Mouse (Mus musculus) kidney, embryonic 16.5 days (tissue): ENCODE data around the gene Brms1l. TPM values are rescaled to one million over a fixed set of nuclear protein-coding genes. Genes with fewer than 3 reads are reported as not detected.

Source experiments
- ATAC-seq: fragments of 200-750 bp; cut with Nextera tagmentation; 2 replicates; pipeline ENCODE4 v1.8.0; 2017; ENCODE audit warnings: moderate TSS enrichment; ENCODE audit not compliant: low FRiP score, low TSS enrichment
- H3K27ac ChIP-seq: fragments of 300-500 bp; sonication (generic); 2 replicates; pipeline ENCODE4 v1.5.1; 2014; ENCODE audit warnings: low read length
- H3K27me3 ChIP-seq: fragments of 300-500 bp; sonication (generic); 2 replicates; pipeline ENCODE4 v1.6.1; 2014; ENCODE audit warnings: low read length, control low read depth, mixed read lengths; ENCODE audit not compliant: insufficient read depth
- H3K36me3 ChIP-seq: fragments of 300-500 bp; sonication (generic); 2 replicates; pipeline ENCODE4 v1.6.1; 2014; ENCODE audit warnings: low read length, control low read depth, mixed read lengths; ENCODE audit not compliant: insufficient read depth
- H3K4me1 ChIP-seq: fragments of 300-500 bp; sonication (generic); 2 replicates; pipeline ENCODE4 v1.6.1; 2014; ENCODE audit warnings: low read length, control low read depth, mixed read lengths; ENCODE audit not compliant: insufficient read depth
- H3K4me2 ChIP-seq: fragments of 300-500 bp; sonication (generic); replicated peaks from 2 replicates; pipeline ENCODE4 v1.6.1; 2014; ENCODE audit warnings: low read depth, low read length
- H3K4me3 ChIP-seq: fragments of 300-500 bp; sonication (generic); 2 replicates; pipeline ENCODE4 v1.5.1; 2014; ENCODE audit warnings: mild to moderate bottlenecking, low read length
- H3K9ac ChIP-seq: fragments of 300-500 bp; sonication (generic); replicated peaks from 2 replicates; pipeline ENCODE4 v1.6.1; 2014; ENCODE audit warnings: low read length
- H3K9me3 ChIP-seq: fragments of 300-500 bp; sonication (generic); 2 replicates; pipeline ENCODE4 v1.6.1; 2016; ENCODE audit warnings: low read length, control low read depth
- WGBS: fragments of 180-500 bp; shearing (Covaris S2); extraction: QIAGEN DNeasy Blood & Tissue Kit; methylation state at CpG from one replicate; pipeline ENCODE4 v1.1.7; 2014; 5-methylcytosine and 5-hydroxymethylcytosine counted together
- polyA plus RNA-seq: library from polyadenylated mRNA; unstranded; fragments of >200 nt; fragmentation: Nextera tagmentation; extraction: Ambion mirVana; gene quantifications from 2 replicates; pipeline ENCODE4 v1.2.1, GENCODE M21; 2015

Brms1l gene
- polyA plus RNA-seq, 1 experiment from 2014 or later: 40.1 TPM

DNA sequence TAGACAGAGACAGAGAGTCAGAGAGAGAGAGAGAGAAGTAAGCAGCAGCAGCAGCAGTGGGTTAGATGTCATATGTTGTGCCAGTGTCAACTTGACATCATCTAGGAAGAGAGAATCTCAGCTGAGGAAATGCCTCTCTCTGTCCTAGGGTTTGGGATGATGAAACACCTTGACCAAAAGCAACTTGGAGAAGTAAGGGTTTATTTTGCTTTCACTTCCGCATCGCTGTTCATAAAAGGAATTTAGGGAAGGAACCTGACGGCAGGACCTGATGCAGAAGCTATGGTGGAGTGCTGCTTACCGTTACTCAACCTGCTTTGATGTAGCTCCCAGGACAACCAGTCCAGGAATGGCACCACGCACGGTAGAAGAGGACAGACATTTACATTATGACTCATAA is 12.1 kb upstream of the Brms1l start:
- peaks cover 13% of the 10 kb centered on the region; the same call in 1 of the 2 replicates for H3K4me1 ChIP-seq
- no peak for ATAC-seq
- H3K27ac ChIP-seq: no peak overlapping the region
- H3K4me3 ChIP-seq: no peak overlapping the region
- H3K4me2 ChIP-seq: no peak overlapping the region
- H3K9ac ChIP-seq: no peak overlapping the region
- 86% methylated on average over 6 of the region's 6 CpGs for WGBS
- H3K36me3 ChIP-seq: no peaks in the 10 kb centered on the region
- H3K27me3 ChIP-seq: no peaks in the 10 kb centered on the region
- H3K9me3 ChIP-seq: no peaks in the 10 kb centered on the region

DNA sequence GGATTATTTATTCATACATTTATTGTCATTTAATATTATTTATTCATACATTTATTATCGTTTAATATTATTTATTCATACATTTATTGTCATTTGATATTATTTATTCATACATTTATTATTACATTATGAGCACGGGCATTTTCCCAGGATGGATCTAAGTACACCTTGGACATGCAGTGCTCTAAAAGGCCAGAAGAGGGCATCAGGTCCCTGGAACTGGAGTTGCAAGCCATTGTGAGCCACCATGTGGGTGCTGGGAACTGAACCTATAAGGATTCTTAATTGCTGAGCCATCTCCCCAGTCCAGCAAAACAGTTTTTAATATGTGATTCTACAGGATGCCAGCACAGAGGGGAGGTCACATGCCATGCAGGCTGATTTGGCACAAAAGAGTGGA is 10.6 kb upstream of the Brms1l start:
- 79% methylated on average over 2 of the region's 2 CpGs for WGBS

DNA sequence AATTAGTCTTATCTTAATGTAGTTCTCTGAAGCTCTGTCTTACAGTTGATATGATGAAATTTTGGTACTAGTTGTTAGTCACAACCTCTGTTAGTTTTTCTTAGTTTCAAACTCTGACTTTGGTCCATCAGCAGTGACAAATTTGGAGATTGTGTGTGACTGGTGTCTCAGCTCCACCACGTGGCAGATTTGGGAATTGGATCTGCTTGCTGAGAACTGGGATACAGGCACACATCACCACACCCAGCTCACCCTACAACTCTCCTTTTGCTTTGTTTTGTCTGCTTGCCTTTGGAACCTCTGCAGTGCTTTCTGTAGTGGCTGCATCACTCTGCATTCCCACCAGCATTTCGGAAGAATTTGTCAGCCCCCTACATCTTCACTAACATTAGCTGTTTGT is 5.0 kb upstream of the Brms1l start:
- H3K27ac ChIP-seq: no peak overlapping the region

More for the DNA sequence above, 10.6 kb upstream of the Brms1l start:
- 0 out of 2 replicates have a peak, but pooled peaks cover 2% of the 10 kb centered on the region for H3K4me1 ChIP-seq
- no peaks in the 10 kb centered on the region for H3K9me3 ChIP-seq
- ATAC-seq: no peak
- no peak overlapping the region for H3K9ac ChIP-seq
- H3K4me2 ChIP-seq: no peak overlapping the region
- no peak overlapping the region for H3K4me3 ChIP-seq
- no peaks in the 10 kb centered on the region for H3K27me3 ChIP-seq
- H3K36me3 ChIP-seq: no peaks in the 10 kb centered on the region
- no peak overlapping the region for H3K27ac ChIP-seq

DNA sequence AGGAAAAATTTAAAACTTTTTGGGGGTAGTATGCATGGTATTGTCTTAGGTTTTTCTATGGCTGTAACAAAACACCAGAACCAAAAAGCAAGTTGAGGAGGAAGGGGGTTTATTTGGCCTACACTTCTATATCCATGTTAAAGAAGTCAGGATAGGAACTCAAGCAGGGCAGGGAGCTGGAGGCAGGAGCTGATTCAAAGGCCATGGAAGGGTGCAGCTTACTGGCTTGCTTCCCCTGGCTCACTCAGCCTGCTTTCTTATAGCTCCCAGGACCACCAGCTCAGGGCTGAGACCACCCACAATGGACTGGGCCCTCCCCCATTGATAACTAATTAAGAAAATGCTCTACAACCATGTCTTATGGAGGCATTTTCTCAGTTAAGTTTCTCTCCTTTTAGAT is 3.2 kb upstream of the Brms1l start:
- no peaks in the 10 kb centered on the region for H3K9me3 ChIP-seq
- H3K4me1 ChIP-seq: peaks cover 7% of the 10 kb centered on the region
- H3K27me3 ChIP-seq: no peaks in the 10 kb centered on the region
- H3K27ac ChIP-seq: no peak overlapping the region
- H3K9ac ChIP-seq: no peak overlapping the region
- H3K4me2 ChIP-seq: no peak overlapping the region
- H3K36me3 ChIP-seq: no peaks in the 10 kb centered on the region
- H3K4me3 ChIP-seq: no peak overlapping the region
- ATAC-seq: no peak

More for the DNA sequence above, 5.0 kb upstream of the Brms1l start:
- Histone ChIP-seq H3K9me3 (no peaks in the 10 kb centered on the region), H3K36me3 (no peaks in the 10 kb centered on the region), H3K4me3 (no peak overlapping the region), H3K4me2 (no peak overlapping the region), H3K4me1 (no peaks in the 10 kb centered on the region), H3K9ac (no peak overlapping the region), H3K27me3 (no peaks in the 10 kb centered on the region)
- 22% methylated on average over 2 of the region's 2 CpGs for WGBS
- ATAC-seq: no peak

DNA sequence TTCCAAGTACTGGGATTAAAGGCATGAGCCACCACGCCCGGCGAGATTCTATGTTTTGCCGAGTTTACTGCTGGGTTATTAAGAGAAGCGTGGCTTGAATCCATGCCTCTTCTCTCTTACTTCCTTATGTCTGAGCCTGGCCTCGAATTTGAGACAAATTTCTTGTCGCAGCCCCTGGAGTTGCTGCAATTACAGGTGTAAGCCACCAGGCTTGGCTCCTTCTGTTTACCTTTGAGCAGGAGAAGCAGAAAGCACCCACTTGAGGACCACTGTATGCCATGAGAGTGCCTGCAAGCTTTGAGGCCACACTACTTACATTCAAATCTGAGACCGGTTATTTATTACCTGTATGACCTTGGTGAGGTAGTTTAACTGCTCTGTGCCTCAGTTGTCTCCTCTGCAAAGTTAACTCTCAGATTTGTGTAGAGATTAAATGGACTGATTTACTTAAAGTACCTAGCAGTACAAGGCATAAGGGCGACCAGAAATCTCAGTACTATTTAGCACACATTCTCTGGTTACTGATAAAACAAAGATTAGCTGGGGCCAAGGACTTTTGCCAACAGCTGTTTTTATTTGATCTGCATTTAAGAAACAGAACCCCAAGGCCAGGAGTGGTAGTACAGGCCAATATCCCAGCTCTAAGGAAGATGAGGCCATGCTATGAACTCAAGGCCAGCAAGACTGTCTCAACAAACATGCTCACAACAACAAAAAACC is 2.1 kb upstream of the Brms1l start:
- Histone ChIP-seq H3K4me2 (no peak overlapping the region), H3K27ac (no peak overlapping the region), H3K27me3 (no peaks in the 10 kb centered on the region), H3K4me3 (no peak overlapping the region), H3K9me3 (no peaks in the 10 kb centered on the region), H3K36me3 (no peaks in the 10 kb centered on the region), H3K9ac (no peak overlapping the region), H3K4me1 (peaks cover 7% of the 10 kb centered on the region)
- no peak for ATAC-seq
- 60% methylated on average over 9 of the region's 9 CpGs for WGBS

DNA sequence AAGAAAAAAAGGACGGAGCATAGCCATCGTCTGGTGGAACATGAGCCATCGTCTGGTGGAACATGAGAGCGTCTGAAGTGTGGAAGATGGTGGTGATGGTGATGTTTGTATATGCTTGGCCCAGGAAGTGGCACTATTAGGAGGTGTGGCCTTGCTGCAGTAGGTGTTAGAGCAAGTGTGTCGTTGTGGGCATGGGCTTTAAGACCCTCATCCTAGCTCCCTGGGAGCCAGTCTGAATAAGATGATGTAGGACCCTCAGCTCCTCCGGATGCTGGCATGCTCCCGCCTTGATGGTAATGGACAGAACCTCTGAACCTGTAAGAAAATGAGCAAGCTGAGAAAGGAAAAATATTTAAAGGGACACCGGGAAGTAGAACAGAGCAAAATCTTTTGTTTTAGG is 1.2 kb upstream of the Brms1l start:
- no peak overlapping the region for H3K4me2 ChIP-seq
- ATAC-seq: no peak
- H3K9me3 ChIP-seq: no peaks in the 10 kb centered on the region
- H3K4me1 ChIP-seq: peaks cover 7% of the 10 kb centered on the region
- H3K27me3 ChIP-seq: no peaks in the 10 kb centered on the region
- H3K36me3 ChIP-seq: no peaks in the 10 kb centered on the region
- H3K4me3 ChIP-seq: no peak overlapping the region
- no peak overlapping the region for H3K9ac ChIP-seq
- WGBS: 84% methylated on average over 8 of the region's 8 CpGs
- no peak overlapping the region for H3K27ac ChIP-seq

DNA sequence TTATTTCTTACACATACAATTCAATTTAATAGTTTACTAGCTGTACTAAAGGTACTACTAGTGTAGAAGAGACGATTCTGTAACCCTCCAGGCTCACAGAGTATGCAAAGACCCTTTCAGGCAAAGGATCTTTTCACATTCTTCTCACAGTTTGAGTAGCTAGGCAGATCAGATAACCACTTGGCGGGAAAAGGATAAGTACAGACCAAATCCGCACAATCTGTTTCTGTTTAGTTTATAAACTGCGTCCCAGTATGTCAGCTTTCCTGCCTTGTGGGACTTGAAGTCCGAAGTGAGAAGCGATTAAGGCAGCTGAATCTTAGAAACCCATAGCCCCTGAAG is 296 bp upstream of the Brms1l start:
- under 1% methylated on average over 6 of the region's 6 CpGs for WGBS
- Histone ChIP-seq H3K27me3 (no peaks in the 10 kb centered on the region), H3K4me3 (peak overlapping the region; percentile 86), H3K4me2 (peak overlapping the region; percentile 79), H3K27ac (peak overlapping the region; percentile 82), H3K36me3 (no peaks in the 10 kb centered on the region), H3K4me1 (peaks cover 7% of the 10 kb centered on the region), H3K9ac (peak overlapping the region; percentile 73), H3K9me3 (no peaks in the 10 kb centered on the region)
- no peak for ATAC-seq

DNA sequence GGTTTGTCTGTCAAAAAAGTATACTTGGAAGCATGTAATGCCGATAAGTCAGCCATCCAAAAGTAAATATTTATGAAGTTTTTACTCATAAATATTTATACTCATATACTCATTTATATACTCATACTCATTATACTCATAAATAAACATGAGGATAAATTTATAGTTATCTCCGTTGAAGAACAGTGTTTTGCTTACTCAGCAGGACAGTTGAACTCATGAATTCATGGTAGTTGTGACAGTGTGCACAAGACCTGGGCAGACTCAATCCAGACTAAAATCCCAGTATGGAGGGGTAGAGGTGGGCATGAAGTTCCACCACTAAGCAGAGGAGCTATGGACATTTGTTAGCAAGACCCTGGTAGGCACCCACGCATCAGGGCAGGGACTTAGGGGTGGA is 1.4 kb downstream of the Brms1l start:
- no peak for ATAC-seq
- Histone ChIP-seq H3K27me3 (no peaks in the 10 kb centered on the region), H3K36me3 (peaks cover 7% of the 10 kb centered on the region), H3K4me2 (peak overlapping the region; percentile 79), H3K27ac (no peak overlapping the region), H3K9me3 (no peaks in the 10 kb centered on the region), H3K9ac (no peak overlapping the region), H3K4me1 (peaks cover 7% of the 10 kb centered on the region), H3K4me3 (peak overlapping the region; percentile 86; the same call in 1 of the 2 replicates)
- 75% methylated on average over 3 of the region's 3 CpGs for WGBS

DNA sequence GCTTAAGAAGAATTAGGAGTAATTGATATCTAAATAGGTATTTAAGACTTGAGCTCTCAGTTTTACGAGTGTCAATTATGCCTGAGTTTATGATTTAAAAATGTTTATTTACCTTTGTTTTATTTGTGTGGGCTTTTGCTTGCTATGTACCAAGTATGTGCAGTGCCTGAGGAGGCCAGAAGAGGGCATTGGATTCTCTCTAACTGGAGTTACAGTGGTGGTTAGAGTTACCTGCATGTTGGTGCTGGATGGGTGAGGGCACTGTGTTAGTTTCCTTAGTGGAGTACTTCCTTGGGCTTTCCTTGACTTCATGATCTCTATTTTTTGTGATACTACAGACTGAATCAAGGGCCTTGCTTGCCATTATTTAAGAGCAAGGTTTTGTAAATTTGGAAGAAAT is 10.6 kb downstream of the Brms1l start:
- WGBS: 80% methylated on average over 1 of the region's 1 CpGs
- no peak overlapping the region for H3K9ac ChIP-seq
- H3K36me3 ChIP-seq: peaks cover 31% of the 10 kb centered on the region
- no peaks in the 10 kb centered on the region for H3K27me3 ChIP-seq
- no peak for ATAC-seq
- H3K4me2 ChIP-seq: no peak overlapping the region
- H3K9me3 ChIP-seq: 0 out of 2 replicates have a peak, but pooled peaks cover 3% of the 10 kb centered on the region
- H3K4me3 ChIP-seq: no peak overlapping the region
- H3K27ac ChIP-seq: no peak overlapping the region
- no peaks in the 10 kb centered on the region for H3K4me1 ChIP-seq

DNA sequence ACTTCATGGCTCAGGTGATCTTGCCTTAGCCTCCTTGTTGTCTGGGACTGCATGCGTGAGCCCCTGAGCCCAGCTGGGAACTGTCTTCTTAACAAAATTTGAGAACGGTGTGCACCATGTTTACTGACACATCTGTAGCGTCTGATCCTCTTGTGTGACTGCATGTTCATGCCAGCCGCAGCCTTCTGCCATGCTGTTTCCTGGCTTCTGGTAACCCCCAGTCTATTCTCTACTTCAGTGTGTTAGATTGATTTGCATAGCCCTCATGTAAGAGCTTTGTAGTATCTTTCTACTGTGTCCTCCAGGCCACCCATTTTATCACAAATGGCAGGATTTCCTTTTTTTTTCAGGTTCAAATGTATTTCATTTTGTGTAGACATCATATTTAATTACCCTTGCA is 11.7 kb downstream of the Brms1l start:
- peaks cover 31% of the 10 kb centered on the region for H3K36me3 ChIP-seq
- no peak for ATAC-seq
- H3K27ac ChIP-seq: no peak overlapping the region
- H3K9me3 ChIP-seq: 0 out of 2 replicates have a peak, but pooled peaks cover 3% of the 10 kb centered on the region
- H3K4me3 ChIP-seq: no peak overlapping the region
- WGBS: 93% methylated on average over 4 of the region's 4 CpGs
- no peaks in the 10 kb centered on the region for H3K27me3 ChIP-seq
- no peak overlapping the region for H3K4me2 ChIP-seq
- H3K9ac ChIP-seq: no peak overlapping the region
- no peaks in the 10 kb centered on the region for H3K4me1 ChIP-seq
